Mouse (Mus musculus) liver, adult 2 months (tissue): ENCODE data around the gene Gm17606.

Source experiments
- CTCF ChIP-seq: fragments of 200-500 bp; IDR thresholded peaks from 2 replicates; pipeline ENCODE4 v1.5.1; 2011; ENCODE audit warnings: low read depth, low read length, control low read depth
- POLR2A ChIP-seq: fragments of 200-500 bp; IDR thresholded peaks from 2 replicates; pipeline ENCODE4 v1.6.1; 2011; ENCODE audit warnings: low read length, control low read depth; ENCODE audit not compliant: insufficient read depth; ENCODE audit errors: extremely low read depth

DNA sequence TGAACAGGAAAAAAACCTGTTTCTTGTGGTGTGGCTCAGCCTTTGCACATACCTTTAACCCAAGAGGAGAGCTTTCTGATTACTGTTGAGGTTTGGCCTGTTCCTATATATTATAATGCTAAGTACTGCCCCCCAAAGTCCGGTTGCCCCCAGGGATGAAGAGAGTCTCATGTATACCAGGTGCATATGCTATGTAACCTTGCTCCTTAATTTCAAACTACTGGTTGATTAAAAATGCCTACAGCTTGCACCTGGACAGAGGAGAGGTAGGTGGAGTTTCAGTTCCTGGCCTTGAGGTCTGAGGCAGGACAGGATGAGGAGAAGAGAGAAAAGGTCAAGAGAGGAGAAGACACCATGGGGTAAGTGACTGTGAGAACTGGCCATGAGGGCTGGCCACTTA is 19.6 kb upstream of the Gm17606 start, which contains the start of gene Psmb11:
- TF ChIP-seq CTCF (no peak), POLR2A (no peak)
